Mouse (Mus musculus): ENCODE data around the gene Dclre1c. TPM values are rescaled to one million over a fixed set of nuclear protein-coding genes. Genes with fewer than 3 reads are reported as not detected.

Gene Dclre1c
- polyA plus RNA-seq, 1 experiment = 13.0 TPM

DNA sequence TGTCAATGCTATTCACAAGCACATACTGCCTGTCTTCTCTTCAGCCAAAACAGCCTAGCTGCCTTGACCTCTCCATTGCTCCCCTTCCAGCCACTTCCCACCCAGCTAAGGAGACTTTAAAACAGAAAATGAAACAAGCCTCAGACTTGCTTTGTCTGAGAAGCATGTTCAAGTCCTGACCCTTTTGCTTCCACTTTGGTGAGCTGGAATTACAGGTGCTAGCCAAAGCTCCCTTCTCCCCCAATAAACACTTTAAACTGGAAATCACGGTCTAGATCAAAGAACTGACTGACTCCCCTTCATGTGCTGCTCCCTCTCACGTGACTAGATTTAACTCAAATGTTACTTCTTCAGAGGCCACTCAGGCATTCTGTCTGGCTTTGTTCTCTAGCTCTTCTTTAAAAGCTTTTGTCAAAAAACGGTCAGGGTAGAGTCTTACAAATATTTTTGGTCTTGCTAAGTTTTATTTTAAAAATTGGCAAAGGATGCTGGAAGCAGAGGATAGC, 51.9 kb downstream of the Dclre1c start:
- no peak for TF ChIP-seq POLR2A (IDR thresholded peaks at IDR 0.05; ENCODE audit: borderline replicate concordance, extremely low read depth, insufficient read depth, insufficient read length, poor library complexity, severe bottlenecking)
- TF ChIP-seq CTCF (IDR thresholded peaks at IDR 0.05; ENCODE audit: borderline replicate concordance, extremely low read depth, insufficient read depth, insufficient read length) = no peak
- no peak for DNase-seq (ENCODE audit: low read depth)

DNA sequence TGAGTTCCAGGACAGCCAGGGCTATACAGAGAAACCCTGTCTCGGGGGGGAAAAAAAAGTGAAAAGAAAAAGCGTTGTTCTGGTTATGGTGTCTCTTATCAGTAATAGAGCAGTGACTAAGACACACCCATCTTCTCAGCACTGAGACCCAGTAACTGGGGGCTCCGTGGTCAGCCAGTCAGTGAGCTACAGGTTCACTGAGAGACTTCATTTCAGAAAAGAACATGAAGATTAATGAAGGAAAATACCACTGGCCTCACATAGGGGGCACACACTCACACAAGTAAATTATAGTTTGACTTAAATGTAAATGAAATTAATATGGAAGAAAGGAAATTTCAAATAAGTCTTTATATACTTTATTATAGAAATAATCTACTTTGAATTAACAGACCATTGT, 56.3 kb downstream of the Dclre1c start:
- no peak for DNase-seq (ENCODE audit: low read depth)
- TF ChIP-seq POLR2A (IDR thresholded peaks at IDR 0.05; ENCODE audit: borderline replicate concordance, extremely low read depth, insufficient read depth, insufficient read length, poor library complexity, severe bottlenecking) (no peak), CTCF (IDR thresholded peaks at IDR 0.05; ENCODE audit: borderline replicate concordance, extremely low read depth, insufficient read depth, insufficient read length) (no peak)

DNA sequence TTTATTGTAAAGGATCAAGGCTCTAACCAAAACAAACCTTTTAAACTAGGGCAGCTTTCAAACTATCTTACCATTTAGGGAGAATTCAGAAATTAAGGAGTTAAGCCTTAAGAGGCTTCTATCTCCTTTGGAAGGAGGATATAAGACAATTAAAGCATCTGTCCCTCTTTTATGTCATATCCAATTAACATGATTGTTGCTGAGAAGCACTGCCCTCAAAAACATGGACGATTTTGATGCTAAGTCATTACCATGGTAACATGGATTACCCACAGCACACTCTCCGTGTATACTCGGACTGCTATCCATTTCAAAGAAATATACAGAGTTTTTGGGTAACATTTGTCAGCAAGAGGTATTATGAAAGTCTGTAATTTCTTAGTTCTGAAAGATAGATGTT, 65.9 kb downstream of the Dclre1c start:
- no peak for DNase-seq (ENCODE audit: low read depth)
- TF ChIP-seq POLR2A (IDR thresholded peaks at IDR 0.05; ENCODE audit: borderline replicate concordance, extremely low read depth, insufficient read depth, insufficient read length, poor library complexity, severe bottlenecking) (no peak), CTCF (IDR thresholded peaks at IDR 0.05; ENCODE audit: borderline replicate concordance, extremely low read depth, insufficient read depth, insufficient read length) (no peak)

DNA sequence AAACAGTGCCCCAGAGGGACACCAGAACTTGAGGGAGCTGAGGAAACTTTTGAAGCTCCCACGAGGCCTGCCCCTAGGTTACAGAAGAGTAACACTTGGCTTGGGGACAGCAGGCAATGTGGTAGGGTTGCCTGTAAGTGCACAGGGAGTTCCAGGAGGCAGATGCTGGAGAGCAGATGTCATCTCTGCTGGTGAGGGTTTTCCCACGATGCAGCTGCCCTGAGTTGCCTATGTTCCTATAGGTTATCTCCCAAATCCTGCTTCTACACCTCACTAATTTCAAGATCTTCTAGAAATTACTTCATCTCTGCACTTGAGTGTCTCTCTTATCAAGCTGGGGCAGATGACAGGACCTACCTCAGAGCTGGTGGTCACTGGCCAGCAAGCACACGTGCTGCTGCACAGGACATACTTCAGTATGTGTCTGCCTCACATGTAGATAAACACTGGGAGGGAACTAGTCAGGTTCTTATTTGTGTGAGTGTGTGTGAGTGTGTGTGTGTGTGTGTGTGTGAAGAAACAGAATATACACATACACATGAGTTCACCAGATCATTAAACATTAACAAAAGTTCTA, 70.0 kb downstream of the Dclre1c start:
- TF ChIP-seq POLR2A (IDR thresholded peaks at IDR 0.05; ENCODE audit: borderline replicate concordance, extremely low read depth, insufficient read depth, insufficient read length, poor library complexity, severe bottlenecking) = no peak
- TF ChIP-seq CTCF (IDR thresholded peaks at IDR 0.05; ENCODE audit: borderline replicate concordance, extremely low read depth, insufficient read depth, insufficient read length) = no peak
- DNase-seq (ENCODE audit: low read depth) = no peak

DNA sequence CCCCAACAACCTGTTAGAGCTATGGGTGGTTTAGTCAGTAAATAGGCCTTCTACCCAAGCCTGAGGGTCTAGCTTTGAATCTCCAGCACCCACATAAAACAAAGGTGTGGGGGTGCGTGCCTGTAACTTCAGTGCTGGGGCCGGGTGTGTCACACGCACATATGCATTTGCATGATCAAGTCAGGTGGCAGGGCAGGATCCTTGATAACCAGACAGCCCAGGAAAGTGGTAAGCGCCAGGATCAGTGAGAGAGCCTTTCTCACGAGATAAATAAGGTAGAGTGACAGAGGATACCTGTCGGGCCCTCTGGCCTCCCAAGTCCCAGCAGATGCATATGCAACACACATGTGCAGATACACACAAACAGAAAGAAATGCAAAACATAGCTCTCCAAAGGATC, 75.6 kb downstream of the Dclre1c start:
- TF ChIP-seq CTCF (IDR thresholded peaks at IDR 0.05; ENCODE audit: borderline replicate concordance, extremely low read depth, insufficient read depth, insufficient read length) (no peak), POLR2A (IDR thresholded peaks at IDR 0.05; ENCODE audit: borderline replicate concordance, extremely low read depth, insufficient read depth, insufficient read length, poor library complexity, severe bottlenecking) (no peak)
- DNase-seq (ENCODE audit: low read depth) = no peak

DNA sequence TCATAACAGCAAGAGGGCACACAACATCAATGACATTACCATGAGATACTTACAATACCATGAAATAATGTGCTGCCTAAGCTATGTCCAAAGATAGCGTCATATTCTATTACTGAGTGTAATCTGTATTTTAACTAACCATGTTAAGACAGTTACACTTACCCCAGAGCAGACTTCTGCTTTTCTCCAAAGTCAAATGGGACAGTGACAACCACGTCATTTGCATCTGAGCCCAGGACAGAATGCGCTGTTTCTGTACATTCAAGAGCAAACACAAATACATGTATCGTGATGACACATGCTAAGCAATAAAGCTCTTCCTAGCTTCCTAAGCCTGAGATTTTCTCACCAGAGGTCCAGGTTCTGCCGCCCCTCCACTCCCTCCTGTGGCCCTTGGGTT, 77.0 kb downstream of the Dclre1c start:
- no peak for TF ChIP-seq CTCF (IDR thresholded peaks at IDR 0.05; ENCODE audit: borderline replicate concordance, extremely low read depth, insufficient read depth, insufficient read length)
- TF ChIP-seq POLR2A (IDR thresholded peaks at IDR 0.05; ENCODE audit: borderline replicate concordance, extremely low read depth, insufficient read depth, insufficient read length, poor library complexity, severe bottlenecking) = no peak
- no peak for DNase-seq (ENCODE audit: low read depth)

DNA sequence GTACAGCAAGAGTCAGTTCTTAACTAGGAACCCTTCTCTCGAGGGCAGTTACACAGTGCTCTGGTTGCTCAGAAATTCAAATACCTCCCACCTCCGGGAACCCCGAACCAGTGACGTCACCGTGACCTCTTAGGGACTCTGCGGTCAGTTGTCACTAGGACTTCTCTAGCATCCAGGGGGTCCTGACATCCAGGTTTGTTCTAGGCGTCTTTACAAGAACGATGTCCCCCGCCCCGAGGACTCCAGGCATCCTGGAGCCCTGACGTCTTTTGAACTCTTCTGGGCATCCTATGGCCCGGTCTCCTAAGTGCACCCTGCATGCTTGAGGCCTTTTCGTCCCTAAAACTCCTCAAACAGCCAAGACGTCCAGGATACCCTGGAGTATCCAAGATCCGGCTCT, 88.1 kb downstream of the Dclre1c start:
- no peak for DNase-seq (ENCODE audit: low read depth)
- no peak for TF ChIP-seq POLR2A (IDR thresholded peaks at IDR 0.05; ENCODE audit: borderline replicate concordance, extremely low read depth, insufficient read depth, insufficient read length, poor library complexity, severe bottlenecking)
- no peak for TF ChIP-seq CTCF (IDR thresholded peaks at IDR 0.05; ENCODE audit: borderline replicate concordance, extremely low read depth, insufficient read depth, insufficient read length)

DNA sequence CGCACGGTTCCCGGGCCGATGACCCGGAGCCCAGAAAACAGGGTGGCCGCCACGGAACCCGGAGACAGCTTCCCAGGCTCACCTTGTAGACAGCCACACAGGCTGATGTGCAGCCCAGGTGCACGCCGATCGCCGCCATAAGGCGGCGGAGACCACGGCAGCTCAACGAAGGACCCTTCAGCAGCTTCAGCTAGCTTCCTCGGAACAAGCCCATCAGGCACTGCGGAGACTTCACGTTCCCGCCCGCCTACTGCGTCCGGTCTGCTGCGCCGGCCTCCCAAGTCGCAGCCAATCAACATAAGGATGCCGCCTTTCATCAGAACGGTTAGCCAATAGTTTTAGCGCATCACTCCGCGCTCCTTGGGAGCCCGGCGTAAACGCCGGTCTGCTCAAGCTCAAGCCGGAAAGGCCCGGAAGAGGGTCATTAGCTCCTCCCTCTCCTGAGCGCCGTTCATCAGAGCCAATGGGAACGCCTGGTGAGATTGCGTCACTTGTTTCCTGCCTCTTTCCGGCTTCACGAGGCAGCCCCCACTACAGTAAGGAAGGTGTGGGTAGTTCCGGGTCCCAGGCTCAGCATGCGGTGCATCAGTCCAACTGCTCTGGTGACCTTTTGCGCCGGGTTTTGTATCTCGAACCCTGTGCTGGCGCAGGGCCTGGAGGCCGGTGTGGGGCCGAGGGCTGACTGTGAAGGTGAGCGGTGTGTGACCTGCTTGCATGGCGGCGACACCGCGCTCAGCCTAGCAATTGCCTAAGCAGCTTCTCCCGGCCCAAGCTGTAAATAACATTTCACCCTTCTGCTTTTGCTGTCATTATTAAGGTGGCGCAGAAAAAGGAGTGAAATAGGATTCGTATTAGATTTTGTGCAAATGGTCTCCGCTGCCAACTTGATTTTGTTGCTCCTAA, 88.9 kb downstream of the Dclre1c start, which contains the start of the genes Gm45902, Hspa14 and Cdnf:
Gene Gm45902, minus strand, starts transcription at position 239 of the 903 bp plus-strand sequence.
Gene Hspa14, minus strand, starts transcription at position 263 of the 903 bp plus-strand sequence.
Gene Cdnf, plus strand, starts transcription at position 479 of the 903 bp plus-strand sequence.
- peak; percentile 100 for DNase-seq (ENCODE audit: low read depth)
- TF ChIP-seq POLR2A (IDR thresholded peaks at IDR 0.05; ENCODE audit: borderline replicate concordance, extremely low read depth, insufficient read depth, insufficient read length, poor library complexity, severe bottlenecking) = peak; percentile 59; the same call in 1 of the 2 replicates
- TF ChIP-seq CTCF (IDR thresholded peaks at IDR 0.05; ENCODE audit: borderline replicate concordance, extremely low read depth, insufficient read depth, insufficient read length) = no peak

Other genes starting within 250 kb of the Dclre1c start
- gene Nmt2, start 139.9 kb upstream of the Dclre1c start, polyA plus RNA-seq (2012; rRNA removed) = 32.8 and 44.0 TPM in 2 replicates
- 9.1 and 13.1 TPM in 2 replicates for gene Rpp38, start 91.5 kb upstream of the Dclre1c start, polyA plus RNA-seq (2012; rRNA removed)
- 0.93 and 1.3 TPM in 2 replicates for gene Acbd7, start 88.0 kb upstream of the Dclre1c start, polyA plus RNA-seq (2012; rRNA removed)
- 0.04 TPM in 1 of 2 replicates, not detected in the other for gene Olah, start 26.9 kb upstream of the Dclre1c start, polyA plus RNA-seq (2012; rRNA removed)
- gene Meig1, start 1.5 kb upstream of the Dclre1c start, polyA plus RNA-seq (2012; rRNA removed) = 0.72 and 3.0 TPM in 2 replicates
- 8.1 and 11.4 TPM in 2 replicates for gene Suv39h2, start 50.9 kb downstream of the Dclre1c start, polyA plus RNA-seq (2012; rRNA removed)
- 6.3 and 8.1 TPM in 2 replicates for gene Gm45902, start 88.7 kb downstream of the Dclre1c start, polyA plus RNA-seq (2012; rRNA removed)
- 56.8 and 69.5 TPM in 2 replicates for gene Hspa14, start 88.7 kb downstream of the Dclre1c start, polyA plus RNA-seq (2012; rRNA removed)
- 0.32 and 0.33 TPM in 2 replicates for gene Cdnf, start 88.9 kb downstream of the Dclre1c start, polyA plus RNA-seq (2012; rRNA removed)
- gene Fam107b, start 146.4 kb downstream of the Dclre1c start, polyA plus RNA-seq (2012; rRNA removed) = 33.9 and 37.2 TPM in 2 replicates